ENCODE assay signal across 15 mouse cellular contexts in the genomic region with DNA sequence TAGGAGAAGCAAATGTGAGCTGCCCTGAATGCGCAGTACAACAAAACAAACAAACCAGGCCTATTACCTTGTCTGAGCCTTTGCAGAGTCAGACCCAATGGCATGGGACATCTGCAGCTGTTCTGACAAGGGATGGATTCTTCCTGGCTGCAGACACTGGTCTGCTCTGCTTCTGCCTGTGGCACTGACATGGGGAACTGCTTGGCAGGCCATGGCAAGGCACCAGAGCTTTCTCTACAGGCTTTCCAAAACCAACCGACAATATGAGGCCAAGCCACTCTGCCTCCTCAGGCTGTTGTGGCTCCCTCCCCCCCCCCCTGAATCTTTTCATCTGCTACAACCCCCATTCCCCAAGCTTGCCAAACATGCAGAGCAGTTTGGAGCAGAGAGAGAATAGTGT. TPM values are rescaled to one million over a fixed set of nuclear protein-coding genes. Genes with fewer than 3 reads are reported as not detected.
A peak's percentile ranks its signal among the peaks of the same experiment; 100 is the strongest.
DNase-seq lines count a peak whose midpoint lies in the region; ATAC-seq and TF ChIP-seq lines count a peak whose summit lies in the region.
"Had no signal": no experiment of that assay in that cellular context is flagged by ENCODE, and none has a peak within 500 bp of the region (broad histone marks: within the 10 kb centered on the region; RNA-seq: fewer than 3 reads in every experiment).

No protein-coding gene starts in this region.

- TF ChIP-seq CTCF in E14TG2a.4 (conservative IDR thresholded peaks at IDR 0.05; ENCODE audit: low read length): no peak

- DNase-seq in gastrocnemius, postnatal 25 days: peak; percentile 15
- DNase-seq in gastrocnemius, adult 8-10 months (ENCODE audit: low spot score in 2 of 2): no peak
- DNase-seq in kidney, adult 11 months: no peak
- DNase-seq in adipocyte (ENCODE audit: low spot score): peak; percentile 55
- DNase-seq in adrenal gland, postnatal 36 days: no peak
- DNase-seq: kidney, adult 8-10 months; thymus, postnatal 4 days had no signal

- H3K4me1 ChIP-seq in kidney, embryonic 14.5 days (ENCODE audit: control insufficient read depth, insufficient read depth, low read length): peaks cover 3% of the 10 kb centered on the region; the same call in 1 of the 2 replicates
- H3K4me1 ChIP-seq in E14TG2a.4 (replicated peaks; ENCODE audit: low read depth, low read length): peaks cover 68% of the 10 kb centered on the region

- no peak for ATAC-seq in kidney, embryonic 14.5 days (ENCODE audit: low FRiP score, low TSS enrichment)
- ATAC-seq: Patski had no signal

- no peak overlapping the region for H3K27ac ChIP-seq in kidney, embryonic 14.5 days (ENCODE audit: low read depth, low read length)
- H3K27ac ChIP-seq: hindbrain, embryonic 14.5 days; lung, embryonic 15.5 days had no signal

- H3K4me3 ChIP-seq in kidney, embryonic 14.5 days (ENCODE audit: low read length): no peak overlapping the region
- peak overlapping the region; percentile 32 for H3K4me3 ChIP-seq in E14TG2a.4 (replicated peaks; ENCODE audit: low read length)
- H3K4me3 ChIP-seq: erythroblast, embryonic 14.5 days; lung, embryonic 15.5 days; megakaryocyte, embryonic 14.5 days; myocyte had no signal

- no peaks in the 10 kb centered on the region for H3K27me3 ChIP-seq in kidney, embryonic 14.5 days (ENCODE audit: control insufficient read depth, insufficient read depth, low read length)
- no peaks in the 10 kb centered on the region for H3K27me3 ChIP-seq in E14TG2a.4 (ENCODE audit: insufficient read depth, low read length)
- H3K27me3 ChIP-seq: lung, embryonic 15.5 days; megakaryocyte, embryonic 14.5 days; Patski had no signal

- H3K9me3 ChIP-seq in kidney, embryonic 14.5 days (ENCODE audit: control insufficient read depth, low read length): no peaks in the 10 kb centered on the region
- no peaks in the 10 kb centered on the region for H3K9me3 ChIP-seq in E14TG2a.4 (ENCODE audit: low read length)
- H3K9me3 ChIP-seq: lung, embryonic 15.5 days; megakaryocyte, embryonic 14.5 days had no signal

- H3K4me2 ChIP-seq in kidney, embryonic 14.5 days (replicated peaks; ENCODE audit: low read depth, low read length): no peak overlapping the region
- H3K4me2 ChIP-seq: hindbrain, embryonic 14.5 days; lung, embryonic 15.5 days had no signal

- WGBS in kidney, embryonic 14.5 days: 89% methylated on average over 2 of the region's 2 CpGs

- H3K36me3 ChIP-seq in kidney, embryonic 14.5 days (ENCODE audit: control insufficient read depth, insufficient read depth, low read length): peaks cover 8% of the 10 kb centered on the region; the same call in 1 of the 2 replicates
- H3K36me3 ChIP-seq in E14TG2a.4 (ENCODE audit: insufficient read depth, low read length): peaks cover 59% of the 10 kb centered on the region
- H3K36me3 ChIP-seq: lung, embryonic 15.5 days had no signal

- peak overlapping the region; percentile 18; the same call in 1 of the 2 replicates for H3K9ac ChIP-seq in kidney, embryonic 14.5 days (ENCODE audit: low read depth, low read length)
- H3K9ac ChIP-seq: hindbrain, embryonic 14.5 days; lung, embryonic 15.5 days had no signal

RNA-seq across cellular contexts. Expression of gene Fam162a, which starts 8.1 kb away (rescaled TPM):
- total RNA-seq in gastrocnemius, postnatal 25 days (2021): 100 to 1,000 TPM; 115 to 131 TPM
- total RNA-seq in gastrocnemius, adult 8-10 months (2022): 100 to 1,000 TPM; 112 to 134 (median 121) TPM
- 283 and 349 TPM in 2 replicates for polyA plus RNA-seq in kidney, embryonic 14.5 days (2014; fragmentation: Nextera tagmentation; extraction: Ambion mirVana)
- 100 to 1,000 TPM; 140 to 185 TPM for total RNA-seq in adrenal gland, postnatal 36 days (2021)

RNA-seq across cellular contexts. Expression of gene Ccdc58, which starts 8.2 kb away (rescaled TPM):
- 10 to 100 TPM; 27.7 to 28.4 TPM for total RNA-seq in gastrocnemius, postnatal 25 days (2021)
- total RNA-seq in gastrocnemius, adult 8-10 months (2022): 10 to 100 TPM; 15.3 to 33.5 (median 22.2) TPM
- polyA plus RNA-seq in kidney, embryonic 14.5 days (2014; fragmentation: Nextera tagmentation; extraction: Ambion mirVana): 99.3 and 115 TPM in 2 replicates
- total RNA-seq in adrenal gland, postnatal 36 days (2021): 10 to 100 TPM; 40.4 to 55.3 TPM

RNA-seq across cellular contexts. Expression of gene Wdr5b, which starts 22.3 kb away (rescaled TPM):
- total RNA-seq in gastrocnemius, postnatal 25 days (2021): 1 to 10 TPM; 1.5 to 2.0 TPM
- total RNA-seq in gastrocnemius, adult 8-10 months (2022): 1 to 10 TPM; 2.3 to 3.0 (median 2.5) TPM
- 8.6 and 9.6 TPM in 2 replicates for polyA plus RNA-seq in kidney, embryonic 14.5 days (2014; fragmentation: Nextera tagmentation; extraction: Ambion mirVana)
- total RNA-seq in adrenal gland, postnatal 36 days (2021): 1 to 10 TPM; 4.2 TPM

Comparison
In these comparisons a context has a peak if more than half of its experiments do, and no peak if none do; other contexts are left out.
1. DNase-seq: peak in gastrocnemius, postnatal 25 days (single experiment) and adipocyte (single experiment); none in gastrocnemius, adult 8-10 months (0 of 2), kidney, adult 11 months (single experiment) and adrenal gland, postnatal 36 days (0 of 2).